Mouse (Mus musculus): ENCODE results near the gene Neurl1b. TPM values are rescaled to one million over a fixed set of nuclear protein-coding genes. Genes with fewer than 3 reads are reported as not detected.

Gene Neurl1b
- polyA plus RNA-seq, 1 experiment = 26.2 TPM

DNA sequence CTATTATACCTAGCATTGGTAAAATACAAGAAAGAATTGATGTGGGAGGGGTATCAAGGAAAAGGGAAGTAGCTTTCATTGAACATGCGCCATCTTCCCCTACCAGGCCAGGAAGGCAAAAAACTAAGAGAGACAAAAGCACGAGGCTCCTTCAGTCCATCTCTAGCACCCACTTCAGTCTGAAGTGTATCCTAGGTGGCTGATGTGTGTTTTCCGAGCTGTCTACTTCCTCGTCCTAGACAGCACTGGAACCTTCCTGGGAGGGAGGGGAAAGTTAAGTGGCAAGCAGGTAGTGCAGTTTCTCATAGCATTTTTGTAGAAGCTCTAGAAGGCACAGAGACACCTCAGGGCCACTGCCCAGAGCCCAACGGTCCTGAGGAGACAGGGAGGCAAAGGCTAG, 31.9 kb upstream of the Neurl1b start:
- Histone ChIP-seq H3K27me3 (ENCODE audit: control insufficient read depth, insufficient read depth, low read length) (no peaks in the 10 kb centered on the region), H3K27ac (ENCODE audit: control insufficient read depth, insufficient read depth, low read length) (no peak overlapping the region), H3K36me3 (ENCODE audit: control insufficient read depth, insufficient read depth, low read length) (no peaks in the 10 kb centered on the region), H3K4me3 (ENCODE audit: control insufficient read depth, insufficient read depth, low read length) (no peak overlapping the region), H3K4me1 (replicated peaks; ENCODE audit: control insufficient read depth, insufficient read depth, low read length) (peaks cover 53% of the 10 kb centered on the region)
- 52% methylated on average over 5 of the region's 5 CpGs for WGBS
- no peak for TF ChIP-seq CTCF (IDR thresholded peaks at IDR 0.05; ENCODE audit: borderline replicate concordance, control insufficient read depth, extremely low read depth, insufficient read depth, low read length, poor library complexity)
- no peak for TF ChIP-seq POLR2A (IDR thresholded peaks at IDR 0.05; ENCODE audit: control insufficient read depth, extremely low read depth, insufficient read depth, low read length, poor library complexity)
- DNase-seq = no peak

DNA sequence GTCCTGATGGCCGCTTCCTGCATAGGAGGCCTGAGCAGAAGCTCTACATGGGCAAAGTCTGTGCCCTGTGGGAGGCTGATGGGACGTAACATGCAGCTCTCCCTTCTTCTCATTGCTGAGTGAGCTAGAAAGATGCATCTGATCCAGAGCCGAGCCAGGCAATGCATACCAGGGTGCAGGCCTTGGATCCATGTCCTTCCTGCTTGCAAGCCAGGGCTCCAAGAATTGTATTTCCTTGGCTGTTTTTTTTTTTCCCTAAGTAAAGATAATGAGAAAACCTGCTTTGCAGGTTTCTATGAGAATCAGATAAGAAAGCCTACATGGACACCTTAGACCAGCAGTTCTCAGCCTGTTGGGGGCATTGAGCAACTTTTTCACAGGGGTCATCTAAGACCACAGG, 30.5 kb upstream of the Neurl1b start:
- no peak for DNase-seq
- TF ChIP-seq CTCF (IDR thresholded peaks at IDR 0.05; ENCODE audit: borderline replicate concordance, control insufficient read depth, extremely low read depth, insufficient read depth, low read length, poor library complexity) = no peak
- no peak for TF ChIP-seq POLR2A (IDR thresholded peaks at IDR 0.05; ENCODE audit: control insufficient read depth, extremely low read depth, insufficient read depth, low read length, poor library complexity)
- WGBS = 99% methylated on average over 3 of the region's 3 CpGs
- no peaks in the 10 kb centered on the region for H3K36me3 ChIP-seq (ENCODE audit: control insufficient read depth, insufficient read depth, low read length)
- no peak overlapping the region for H3K27ac ChIP-seq (ENCODE audit: control insufficient read depth, insufficient read depth, low read length)
- H3K4me1 ChIP-seq (replicated peaks; ENCODE audit: control insufficient read depth, insufficient read depth, low read length) = peaks cover 65% of the 10 kb centered on the region
- H3K4me3 ChIP-seq (ENCODE audit: control insufficient read depth, insufficient read depth, low read length) = no peak overlapping the region
- H3K27me3 ChIP-seq (ENCODE audit: control insufficient read depth, insufficient read depth, low read length) = no peaks in the 10 kb centered on the region

DNA sequence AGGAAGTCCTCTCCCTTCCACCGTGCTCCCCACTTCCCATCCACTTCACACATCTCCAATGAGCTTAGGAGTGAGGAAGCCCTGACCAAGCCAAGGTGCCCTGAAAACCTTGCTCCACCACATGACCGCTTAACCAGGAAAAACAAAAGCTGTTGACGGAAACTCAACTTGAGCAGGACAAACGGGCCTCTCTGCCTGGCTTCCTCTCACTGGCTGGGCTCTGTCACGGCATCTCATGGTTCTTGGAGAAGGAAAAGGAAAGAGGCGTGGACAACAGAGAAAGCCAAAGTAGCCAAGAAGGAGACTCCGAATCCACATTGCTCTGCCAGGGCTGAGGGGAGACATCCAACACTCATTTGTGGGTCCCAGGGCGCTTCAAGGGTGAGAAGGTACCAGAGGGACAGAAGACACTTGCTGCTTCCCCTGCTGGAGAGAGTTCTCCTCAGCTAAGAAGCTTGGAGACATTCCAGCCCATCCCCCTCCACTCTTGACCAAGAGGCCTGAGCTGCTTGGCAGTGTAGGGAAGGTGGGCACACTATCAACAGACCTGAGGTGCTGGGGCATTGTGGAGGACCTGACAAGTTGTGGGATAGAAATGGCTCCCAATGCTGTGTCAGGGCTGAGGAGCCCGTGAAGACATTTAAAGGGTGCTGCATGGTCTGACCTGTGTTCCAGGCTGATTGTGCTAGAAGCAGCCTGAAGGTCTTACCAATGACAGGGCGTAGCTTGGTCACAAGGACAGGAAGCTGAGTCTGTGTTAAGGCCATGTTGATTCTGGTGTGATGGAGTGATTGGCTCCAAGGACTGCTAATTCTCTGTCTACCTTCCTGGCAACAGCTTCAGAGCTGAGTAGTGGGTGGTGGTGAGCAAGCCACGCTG, 29.1 kb upstream of the Neurl1b start:
- H3K4me1 ChIP-seq (replicated peaks; ENCODE audit: control insufficient read depth, insufficient read depth, low read length) = peaks cover 65% of the 10 kb centered on the region
- DNase-seq = no peak
- no peak for TF ChIP-seq CTCF (IDR thresholded peaks at IDR 0.05; ENCODE audit: borderline replicate concordance, control insufficient read depth, extremely low read depth, insufficient read depth, low read length, poor library complexity)
- TF ChIP-seq POLR2A (IDR thresholded peaks at IDR 0.05; ENCODE audit: control insufficient read depth, extremely low read depth, insufficient read depth, low read length, poor library complexity) = no peak
- H3K27me3 ChIP-seq (ENCODE audit: control insufficient read depth, insufficient read depth, low read length) = no peaks in the 10 kb centered on the region
- H3K27ac ChIP-seq (ENCODE audit: control insufficient read depth, insufficient read depth, low read length) = no peak overlapping the region
- H3K4me3 ChIP-seq (ENCODE audit: control insufficient read depth, insufficient read depth, low read length) = no peak overlapping the region
- WGBS = 93% methylated on average over 11 of the region's 11 CpGs
- H3K36me3 ChIP-seq (ENCODE audit: control insufficient read depth, insufficient read depth, low read length) = no peaks in the 10 kb centered on the region

DNA sequence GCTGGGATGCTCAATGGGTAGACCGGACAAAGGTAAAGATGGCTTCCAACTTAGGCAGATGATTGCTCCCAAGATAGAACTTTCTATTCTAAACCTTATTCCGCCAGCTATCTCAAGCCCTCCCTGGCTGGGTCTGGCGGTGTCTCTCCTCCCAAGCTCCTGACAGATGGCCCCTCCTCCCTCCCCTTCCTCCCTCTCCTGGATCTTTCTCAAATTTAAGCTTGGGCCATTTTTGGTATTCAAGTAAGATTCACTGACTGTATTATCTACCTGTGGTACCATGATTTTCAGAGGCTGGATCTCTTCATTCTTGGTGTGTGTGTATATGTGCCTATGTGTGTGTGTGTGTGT, 28.5 kb upstream of the Neurl1b start:
- H3K27me3 ChIP-seq (ENCODE audit: control insufficient read depth, insufficient read depth, low read length) = no peaks in the 10 kb centered on the region

DNA sequence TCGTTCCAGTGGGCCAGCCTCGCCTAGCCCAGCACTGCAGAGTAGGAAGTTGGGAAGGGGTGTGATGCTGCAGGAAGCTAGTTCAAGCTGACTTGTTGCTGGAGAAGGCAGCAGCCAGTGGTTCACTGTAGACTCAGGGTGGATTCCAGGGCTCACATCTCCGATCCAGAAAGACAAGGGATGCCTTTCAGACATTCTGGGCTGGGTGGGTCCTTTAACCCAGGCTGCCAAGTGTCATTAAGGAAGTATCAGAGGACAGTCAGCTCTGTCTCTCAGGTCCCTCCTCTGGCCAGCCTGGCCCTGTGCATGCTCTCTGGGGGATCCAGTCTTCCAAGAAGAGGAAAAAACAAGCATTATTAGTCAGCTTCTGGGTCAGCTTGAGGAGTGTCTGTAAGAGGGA, 26.5 kb upstream of the Neurl1b start:
- Histone ChIP-seq H3K4me1 (replicated peaks; ENCODE audit: control insufficient read depth, insufficient read depth, low read length) (peaks cover 56% of the 10 kb centered on the region), H3K4me3 (ENCODE audit: control insufficient read depth, insufficient read depth, low read length) (no peak overlapping the region), H3K27ac (ENCODE audit: control insufficient read depth, insufficient read depth, low read length) (no peak overlapping the region), H3K27me3 (ENCODE audit: control insufficient read depth, insufficient read depth, low read length) (no peaks in the 10 kb centered on the region), H3K36me3 (ENCODE audit: control insufficient read depth, insufficient read depth, low read length) (no peaks in the 10 kb centered on the region)
- TF ChIP-seq CTCF (IDR thresholded peaks at IDR 0.05; ENCODE audit: borderline replicate concordance, control insufficient read depth, extremely low read depth, insufficient read depth, low read length, poor library complexity) (no peak), POLR2A (IDR thresholded peaks at IDR 0.05; ENCODE audit: control insufficient read depth, extremely low read depth, insufficient read depth, low read length, poor library complexity) (no peak)
- DNase-seq = no peak
- WGBS = 76% methylated on average over 3 of the region's 3 CpGs

More for the DNA sequence above, 28.5 kb upstream of the Neurl1b start:
- no peak for DNase-seq
- Histone ChIP-seq H3K4me3 (ENCODE audit: control insufficient read depth, insufficient read depth, low read length) (no peak overlapping the region), H3K36me3 (ENCODE audit: control insufficient read depth, insufficient read depth, low read length) (no peaks in the 10 kb centered on the region), H3K4me1 (replicated peaks; ENCODE audit: control insufficient read depth, insufficient read depth, low read length) (peaks cover 62% of the 10 kb centered on the region), H3K27ac (ENCODE audit: control insufficient read depth, insufficient read depth, low read length) (no peak overlapping the region)
- TF ChIP-seq CTCF (IDR thresholded peaks at IDR 0.05; ENCODE audit: borderline replicate concordance, control insufficient read depth, extremely low read depth, insufficient read depth, low read length, poor library complexity) (no peak), POLR2A (IDR thresholded peaks at IDR 0.05; ENCODE audit: control insufficient read depth, extremely low read depth, insufficient read depth, low read length, poor library complexity) (no peak)
- 97% methylated on average over 3 of the region's 3 CpGs for WGBS

DNA sequence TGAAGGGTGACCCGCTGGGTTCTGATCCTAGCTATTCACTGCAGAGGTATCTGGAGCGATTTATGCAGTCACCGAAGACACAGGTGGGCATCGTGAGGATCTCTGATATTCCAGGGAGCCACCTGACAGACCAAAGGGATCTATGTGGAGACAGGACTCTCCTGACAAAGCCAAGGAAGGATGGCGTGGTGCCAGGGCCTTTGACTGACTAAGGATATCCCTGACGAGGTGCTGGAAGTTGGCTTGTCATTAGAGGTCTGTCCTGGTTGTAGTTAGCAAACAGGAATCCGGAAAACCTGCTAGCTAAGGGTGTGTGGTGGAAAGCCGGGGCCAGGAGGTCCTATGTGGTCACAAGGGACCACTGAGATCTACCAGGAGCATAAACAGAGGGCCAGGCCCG, 25.4 kb upstream of the Neurl1b start:
- Histone ChIP-seq H3K4me1 (replicated peaks; ENCODE audit: control insufficient read depth, insufficient read depth, low read length) (peaks cover 56% of the 10 kb centered on the region), H3K27ac (ENCODE audit: control insufficient read depth, insufficient read depth, low read length) (no peak overlapping the region), H3K36me3 (ENCODE audit: control insufficient read depth, insufficient read depth, low read length) (no peaks in the 10 kb centered on the region), H3K27me3 (ENCODE audit: control insufficient read depth, insufficient read depth, low read length) (no peaks in the 10 kb centered on the region), H3K4me3 (ENCODE audit: control insufficient read depth, insufficient read depth, low read length) (no peak overlapping the region)
- 95% methylated on average over 9 of the region's 9 CpGs for WGBS
- TF ChIP-seq POLR2A (IDR thresholded peaks at IDR 0.05; ENCODE audit: control insufficient read depth, extremely low read depth, insufficient read depth, low read length, poor library complexity) (no peak), CTCF (IDR thresholded peaks at IDR 0.05; ENCODE audit: borderline replicate concordance, control insufficient read depth, extremely low read depth, insufficient read depth, low read length, poor library complexity) (no peak)
- DNase-seq = no peak
